In genomic region chr16:13895740-13896139, GRCm38 (mm10) we compare ENCODE assay signal across 26 mouse cellular contexts. TPM values are rescaled to one million over a fixed set of nuclear protein-coding genes. Genes with fewer than 3 reads are reported as not detected.
"Had no signal": no experiment of that assay in that cellular context is flagged by ENCODE, and none has a peak within 500 bp of the region (broad histone marks: within the 10 kb centered on the region; RNA-seq: fewer than 3 reads in every experiment).

No protein-coding gene starts in this region.

- H3K9ac ChIP-seq: heart, embryonic 13.5 days; heart, embryonic 15.5 days; hindbrain, embryonic 12.5 days; hindbrain, embryonic 14.5 days; intestine, embryonic 15.5 days; limb, embryonic 13.5 days; limb, embryonic 15.5 days had no signal

- H3K27me3 ChIP-seq: heart, embryonic 13.5 days; heart, embryonic 15.5 days; hindbrain, embryonic 12.5 days; intestine, embryonic 15.5 days; limb, embryonic 13.5 days; limb, embryonic 15.5 days had no signal

- H3K4me2 ChIP-seq: heart, embryonic 11.5 days; heart, embryonic 13.5 days; heart, embryonic 15.5 days; hindbrain, embryonic 12.5 days; hindbrain, embryonic 14.5 days; intestine, embryonic 15.5 days; limb, embryonic 13.5 days; limb, embryonic 15.5 days; liver, embryonic 11.5 days had no signal

- H3K36me3 ChIP-seq: heart, embryonic 13.5 days; heart, embryonic 15.5 days; hindbrain, embryonic 10.5 days; hindbrain, embryonic 12.5 days; limb, embryonic 13.5 days; limb, embryonic 15.5 days had no signal

- ATAC-seq: hindbrain, embryonic 16.5 days; inflammation-experienced regulatory T-cells, adult 6 months; intestine, embryonic 15.5 days; intestine, postnatal 0 days had no signal

- H3K4me3 ChIP-seq: gastrocnemius, adult 2 months; heart, adult 2 months; heart, embryonic 13.5 days; heart, embryonic 15.5 days; hindbrain, embryonic 10.5 days; hindbrain, embryonic 12.5 days; intestine, embryonic 15.5 days; limb, embryonic 13.5 days; limb, embryonic 15.5 days had no signal

- H3K4me1 ChIP-seq: heart, embryonic 13.5 days; heart, embryonic 15.5 days; hindbrain, embryonic 10.5 days; hindbrain, embryonic 12.5 days had no signal

- H3K27ac ChIP-seq: gastrocnemius, adult 2 months; heart, adult 2 months; heart, embryonic 13.5 days; heart, embryonic 15.5 days; hindbrain, embryonic 10.5 days; hindbrain, embryonic 12.5 days; hindbrain, embryonic 14.5 days; intestine, embryonic 15.5 days; limb, embryonic 13.5 days; limb, embryonic 15.5 days had no signal

- DNase-seq: gastrocnemius, adult 2 months; gastrocnemius, postnatal 10 days; gastrocnemius, postnatal 25 days; heart, adult 2 months; heart, postnatal 4 days; kidney, adult 18-20 months; kidney, adult 8-10 months; kidney, postnatal 10 days; kidney, postnatal 25 days; layer of hippocampus, adult 9-11 months; layer of hippocampus, postnatal 36 days; left cerebral cortex, postnatal 4 days had no signal

- H3K9me3 ChIP-seq: heart, embryonic 13.5 days; heart, embryonic 15.5 days; hindbrain, embryonic 10.5 days; hindbrain, embryonic 12.5 days; intestine, embryonic 15.5 days; limb, embryonic 13.5 days; limb, embryonic 15.5 days had no signal

RNA-seq across cellular contexts. Expression of gene Mpv17l, which starts 7.2 kb away (rescaled TPM):
- total RNA-seq: granulocyte monocyte progenitor cell, adult 5-6 weeks had no signal
